Mouse (Mus musculus) right cerebral cortex, postnatal 25 days (tissue): ENCODE results near the gene Cetn3.

ENCODE experiments used
- DNase-seq: peaks from one replicate; pipeline ENCODE4 v3.0.0; 2022

Gene Cetn3

DNA sequence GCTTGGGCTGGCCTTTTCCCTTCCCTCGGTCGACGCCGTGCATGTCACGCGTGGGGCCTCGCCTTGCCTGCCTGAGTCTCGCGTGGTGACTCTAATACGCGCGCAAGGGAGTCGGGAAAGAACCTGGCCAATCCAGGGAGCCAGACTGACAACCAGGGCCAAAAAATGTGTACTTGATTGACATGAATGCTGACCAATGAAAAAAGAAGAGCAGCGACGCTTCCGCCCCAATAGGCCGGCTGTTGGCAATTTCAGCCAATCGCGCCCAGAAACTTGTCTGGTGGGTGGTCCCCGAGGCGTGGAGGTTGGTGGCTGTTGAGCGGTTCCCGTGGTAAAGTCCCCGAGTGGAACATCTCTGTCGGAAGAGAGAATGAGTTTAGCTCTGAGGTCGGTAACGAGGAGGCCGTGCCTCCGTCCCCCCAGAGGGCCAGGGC, at the start of gene Cetn3:
Gene Cetn3 (plus strand): TSS at position 107 of the 434 bp plus-strand sequence.
- peak; percentile 92 for DNase-seq

- no peak for DNase-seq
These were observed 46.3 kb upstream of the Cetn3 start for GRCm38 (mm10) chr13:81736606-81737005.

DNA sequence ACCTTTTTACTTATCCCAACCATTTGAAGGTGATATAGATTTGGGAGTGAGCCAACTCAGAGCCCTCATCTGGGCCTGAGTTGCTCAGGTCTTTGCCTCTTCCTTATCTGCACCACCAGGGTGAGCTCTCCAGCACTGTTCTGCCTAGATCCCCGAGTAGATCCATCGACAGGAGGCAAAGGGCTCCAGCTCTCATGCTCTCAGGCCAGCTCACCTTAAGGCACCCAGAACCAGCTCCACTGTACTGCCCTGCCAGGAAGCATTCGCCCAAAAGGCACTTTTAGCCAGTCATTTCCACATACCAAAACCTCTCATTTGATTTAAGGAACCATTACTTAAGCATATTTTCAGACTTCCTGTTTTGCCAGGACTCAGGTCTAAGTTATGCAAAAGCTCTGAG, 42.0 kb upstream of the Cetn3 start:
- DNase-seq: no peak

DNA sequence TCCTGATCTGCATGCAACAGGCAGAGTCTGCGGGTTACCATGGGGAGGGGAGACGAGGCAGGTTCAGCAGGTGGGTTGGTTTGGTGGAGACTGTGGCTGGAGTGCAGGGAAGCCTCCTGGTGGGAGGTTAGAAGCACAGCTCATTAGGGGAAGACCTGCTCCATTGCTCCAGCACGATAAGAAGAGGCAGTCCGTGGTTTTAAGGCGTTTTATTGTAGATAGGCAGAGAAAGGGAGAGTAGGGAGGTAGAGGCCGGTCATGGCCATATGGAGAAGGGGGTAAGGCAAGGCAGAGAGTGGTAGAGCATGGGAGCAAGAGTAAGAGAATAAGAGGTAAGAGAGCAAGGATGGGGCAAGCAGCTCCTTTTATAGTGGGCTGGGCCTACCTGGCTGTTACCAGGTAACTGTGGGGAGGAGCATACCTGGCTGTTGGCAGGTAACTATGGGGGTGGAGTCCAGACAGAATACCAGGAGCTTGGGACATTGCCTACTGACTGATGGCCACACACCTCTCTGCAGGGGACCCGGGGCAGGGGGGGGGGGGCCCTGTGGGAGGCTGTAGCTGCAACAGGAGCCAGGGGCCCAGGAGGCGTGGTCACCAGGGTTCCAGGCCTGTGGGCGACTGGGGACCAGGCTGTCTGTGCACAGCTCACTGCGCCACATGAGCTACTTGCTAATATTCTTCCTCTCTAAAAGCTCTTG, 39.3 kb upstream of the Cetn3 start:
- no peak for DNase-seq

DNA sequence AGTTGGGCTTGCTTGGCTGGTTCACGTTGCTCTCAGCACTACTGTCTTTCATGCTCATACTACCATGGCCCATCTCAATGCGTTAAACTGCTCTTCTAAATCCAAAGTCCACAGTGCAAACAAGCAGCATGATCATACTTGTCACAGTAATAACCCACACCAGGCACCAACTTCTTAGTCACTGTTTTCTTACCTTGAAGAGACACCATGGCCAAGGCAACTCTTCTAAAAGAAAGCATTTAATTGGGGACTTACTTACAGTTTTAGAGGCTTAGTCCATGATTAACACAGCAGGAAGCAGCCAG, 38.8 kb upstream of the Cetn3 start:
- no peak for DNase-seq

- no peak for DNase-seq
These were observed 28.0 kb upstream of the Cetn3 start for GRCm38 (mm10) chr13:81754878-81755277.

DNA sequence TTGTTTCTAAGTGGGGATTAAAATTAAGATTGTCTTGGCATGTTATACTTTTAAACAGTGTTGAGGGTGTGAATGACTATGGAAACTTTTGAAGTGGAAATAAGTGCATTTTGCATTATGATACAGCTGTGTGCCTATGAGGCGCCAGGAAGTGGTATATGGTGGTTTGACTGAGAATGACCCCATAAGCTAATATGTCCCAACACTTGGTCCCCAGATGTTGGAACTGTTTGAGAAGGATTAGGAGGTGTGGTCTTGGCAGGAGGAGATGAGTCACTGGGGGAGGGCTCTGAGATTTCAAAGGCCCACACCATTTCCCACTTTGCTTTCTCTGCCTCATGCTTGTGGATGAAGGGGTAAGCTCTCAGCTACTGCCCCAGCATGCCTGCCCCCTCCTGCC, 27.6 kb upstream of the Cetn3 start:
- no peak for DNase-seq

DNA sequence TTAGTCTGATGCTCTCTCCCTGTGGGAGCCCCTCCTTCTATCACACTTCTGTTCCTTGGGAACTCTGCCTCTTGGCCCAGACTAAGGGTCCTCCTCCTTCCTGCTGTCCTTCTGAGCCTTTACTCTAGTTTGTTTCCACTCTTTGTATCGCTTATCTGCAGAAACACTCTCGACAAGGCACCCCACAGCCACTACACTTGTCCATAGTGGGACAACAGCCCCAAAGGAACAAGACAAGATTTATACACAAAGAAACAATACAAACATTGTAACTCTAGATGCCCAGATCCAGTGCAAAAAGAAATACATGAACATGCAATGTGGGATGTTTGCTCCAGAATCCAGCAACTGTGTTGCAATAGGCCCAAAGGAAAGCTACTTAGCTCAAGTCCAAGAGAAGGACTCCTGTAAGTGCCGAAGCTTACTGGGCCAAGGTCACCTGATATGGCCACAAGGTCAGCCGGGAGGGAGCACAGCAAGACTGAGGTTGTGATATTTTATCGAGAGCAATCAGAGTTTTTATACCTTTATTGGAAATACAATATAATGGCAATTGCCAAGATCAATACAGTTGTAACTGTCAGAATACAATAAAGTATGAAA, 25.7 kb upstream of the Cetn3 start:
- DNase-seq: no peak

- peak; percentile 25 for DNase-seq
These were observed 22.5 kb upstream of the Cetn3 start for GRCm38 (mm10) chr13:81760379-81760778.

- no peak for DNase-seq
These were observed 21.2 kb upstream of the Cetn3 start for GRCm38 (mm10) chr13:81761566-81762186.

DNA sequence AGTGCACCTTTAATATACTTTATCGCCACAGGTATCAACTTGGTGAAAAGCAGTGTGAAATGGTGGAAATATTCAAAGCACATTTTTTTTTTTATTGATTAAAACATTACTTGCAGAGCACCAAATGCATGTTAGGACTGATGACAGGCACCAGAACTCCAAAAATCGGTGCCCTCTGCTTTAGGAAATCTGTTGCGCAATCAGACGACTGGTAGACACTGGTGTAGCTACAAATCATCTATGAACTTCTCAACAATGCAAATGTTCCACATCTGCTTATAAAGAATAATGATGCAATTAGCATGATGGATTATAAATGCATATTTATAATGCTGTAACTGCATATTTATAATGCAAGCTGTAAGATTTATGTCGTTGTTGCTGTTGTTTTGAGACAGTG, 18.7 kb upstream of the Cetn3 start:
- no peak for DNase-seq

DNA sequence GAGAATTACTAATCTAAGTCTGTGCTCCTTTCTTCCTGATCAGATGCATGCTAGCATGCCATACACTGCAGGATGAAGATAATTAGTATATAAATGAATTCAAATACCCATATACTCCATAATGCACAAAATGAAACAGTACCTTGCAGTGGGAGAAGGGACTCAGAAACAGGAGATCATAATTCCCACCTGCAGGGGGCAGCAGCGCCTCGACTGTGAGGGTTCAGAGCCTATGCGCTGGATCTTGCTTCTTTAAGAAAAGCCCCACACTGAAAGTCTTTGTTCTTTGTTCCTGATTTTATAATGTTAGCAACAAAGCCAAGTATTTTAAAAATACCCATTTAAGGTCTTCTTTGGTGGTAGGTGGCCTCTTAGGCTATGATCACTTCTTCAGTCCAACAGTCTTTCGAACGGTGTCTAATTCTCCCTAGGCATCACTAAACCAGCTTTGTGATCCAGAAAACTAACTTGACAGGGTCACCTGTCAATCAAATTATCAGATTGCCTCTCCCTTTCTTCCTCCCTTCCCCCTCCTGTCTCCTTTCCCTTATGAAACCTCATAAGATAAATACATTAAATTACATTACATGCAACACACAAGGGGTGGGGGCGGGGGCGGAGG, 15.7 kb upstream of the Cetn3 start:
- DNase-seq: peak; percentile 85

GRCm38 (mm10) chr13:81776217-81776616, 6.7 kb upstream of the Cetn3 start:
- no peak for DNase-seq

- DNase-seq: no peak
These were observed 402 bp upstream of the Cetn3 start for GRCm38 (mm10) chr13:81782475-81782874.

- DNase-seq: peak; percentile 96
These were observed 797 bp downstream of the Cetn3 start for GRCm38 (mm10) chr13:81783405-81784342.

GRCm38 (mm10) chr13:81785766-81786480, 3.0 kb downstream of the Cetn3 start:
- DNase-seq: peak; percentile 37

DNA sequence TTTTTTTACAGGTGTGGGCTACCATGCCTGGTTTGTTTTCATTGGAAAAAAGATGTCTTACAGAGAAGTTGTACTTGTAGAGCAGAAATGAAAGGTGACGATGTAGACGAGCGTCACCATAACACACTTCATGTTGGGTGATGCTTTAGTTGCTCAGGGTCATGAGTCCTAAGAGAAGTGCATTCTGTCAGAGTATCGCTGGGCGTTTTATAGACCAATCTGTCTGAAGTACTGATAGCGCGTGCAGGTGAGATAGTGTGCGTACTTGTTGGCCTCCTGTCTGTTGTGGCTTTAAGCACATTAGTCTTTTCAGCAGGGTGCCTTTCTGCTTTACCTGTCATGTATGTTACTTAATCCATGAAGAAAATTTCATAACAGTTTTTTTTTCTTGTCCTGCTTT, 7.3 kb downstream of the Cetn3 start:
- no peak for DNase-seq

- DNase-seq: no peak
These were observed 9.0 kb downstream of the Cetn3 start for GRCm38 (mm10) chr13:81791861-81792260.

- no peak for DNase-seq
These were observed 11.0 kb downstream of the Cetn3 start for GRCm38 (mm10) chr13:81793850-81794249.

DNA sequence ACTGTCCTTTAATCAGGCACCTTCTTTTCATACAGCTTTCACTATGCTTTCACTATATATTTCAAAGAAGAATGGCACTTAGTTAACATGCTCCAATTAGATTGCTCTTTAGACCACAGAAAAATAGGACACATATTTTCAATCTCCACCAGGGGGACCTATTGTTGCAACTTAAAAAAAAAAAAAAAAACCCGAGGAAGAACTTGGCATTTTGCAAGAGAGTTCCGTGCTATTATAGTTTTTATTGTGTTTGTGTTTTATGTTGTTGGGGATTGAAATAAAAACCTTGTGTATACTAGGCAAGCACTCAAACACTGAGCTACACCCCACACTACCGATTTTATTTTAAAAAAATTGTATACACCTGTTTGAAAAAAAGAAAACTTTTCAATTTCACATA, 18.2 kb downstream of the Cetn3 start:
- no peak for DNase-seq

GRCm38 (mm10) chr13:81803713-81804112, 20.8 kb downstream of the Cetn3 start:
- DNase-seq: no peak

- DNase-seq: no peak
These were observed 39.9 kb downstream of the Cetn3 start for GRCm38 (mm10) chr13:81822750-81823149.
